Mouse (Mus musculus) E14TG2a.4 (cell line): ENCODE data around the gene Wdr63.

Experiments
- CTCF ChIP-seq: conservative IDR thresholded peaks from 2 replicates; pipeline ENCODE4 v1.5.1; 2014; ENCODE audit warnings: low read length
- POU5F1 ChIP-seq: IDR thresholded peaks from 2 replicates; pipeline ENCODE4 v1.6.1; 2014; ENCODE audit warnings: low read length, borderline replicate concordance

- TF ChIP-seq CTCF: no peak
- no peak for TF ChIP-seq POU5F1
These were observed 80.8 kb downstream of the Wdr63 start for GRCm38 (mm10) chr3:146027116-146027515.
